Mouse (Mus musculus): ENCODE measurements around the gene Kcng3.

The Kcng3 gene

GRCm38 (mm10) chr17:83554997-83555396 lies 76.7 kb downstream of the Kcng3 start:
- DNase-seq (ENCODE audit: low spot score): no peak

DNA sequence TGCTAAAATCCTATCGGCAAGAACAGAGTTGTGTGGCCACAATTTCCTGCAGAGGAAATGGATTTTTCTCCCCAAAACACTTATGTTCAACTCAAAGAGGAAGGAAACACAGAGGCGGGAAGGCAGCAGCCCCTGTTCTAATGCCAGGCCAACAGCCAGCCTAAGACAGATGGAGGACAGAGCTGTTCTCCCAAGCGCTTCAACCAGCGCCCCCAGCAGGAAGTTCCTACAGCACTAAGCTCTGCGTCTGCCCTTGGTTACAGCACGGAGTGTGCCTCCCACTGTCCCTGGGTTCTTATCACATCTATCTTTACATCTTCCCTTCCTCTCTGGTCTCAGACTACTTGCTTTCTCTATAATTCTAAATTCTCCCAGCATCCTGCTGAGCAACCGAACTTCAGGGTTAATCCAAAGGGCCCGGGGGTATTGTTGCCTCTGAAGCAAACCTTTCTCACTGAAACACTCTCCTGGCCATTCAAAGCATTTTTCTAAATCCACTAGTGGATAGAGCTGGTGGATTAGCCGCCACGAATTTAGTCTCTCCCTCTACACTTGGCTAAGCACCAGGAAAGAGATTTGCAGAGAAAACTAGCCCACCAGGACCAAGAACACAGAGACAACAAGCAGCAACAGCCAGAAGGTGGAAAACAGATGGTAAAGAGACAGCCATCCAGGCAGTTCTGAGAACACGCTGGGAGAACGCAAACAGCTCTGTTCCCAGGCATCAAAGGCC lies 83.0 kb downstream of the Kcng3 start:
- DNase-seq (ENCODE audit: low spot score): no peak

GRCm38 (mm10) chr17:83547145-83547544 lies 84.5 kb downstream of the Kcng3 start:
- DNase-seq (ENCODE audit: low spot score): no peak

DNA sequence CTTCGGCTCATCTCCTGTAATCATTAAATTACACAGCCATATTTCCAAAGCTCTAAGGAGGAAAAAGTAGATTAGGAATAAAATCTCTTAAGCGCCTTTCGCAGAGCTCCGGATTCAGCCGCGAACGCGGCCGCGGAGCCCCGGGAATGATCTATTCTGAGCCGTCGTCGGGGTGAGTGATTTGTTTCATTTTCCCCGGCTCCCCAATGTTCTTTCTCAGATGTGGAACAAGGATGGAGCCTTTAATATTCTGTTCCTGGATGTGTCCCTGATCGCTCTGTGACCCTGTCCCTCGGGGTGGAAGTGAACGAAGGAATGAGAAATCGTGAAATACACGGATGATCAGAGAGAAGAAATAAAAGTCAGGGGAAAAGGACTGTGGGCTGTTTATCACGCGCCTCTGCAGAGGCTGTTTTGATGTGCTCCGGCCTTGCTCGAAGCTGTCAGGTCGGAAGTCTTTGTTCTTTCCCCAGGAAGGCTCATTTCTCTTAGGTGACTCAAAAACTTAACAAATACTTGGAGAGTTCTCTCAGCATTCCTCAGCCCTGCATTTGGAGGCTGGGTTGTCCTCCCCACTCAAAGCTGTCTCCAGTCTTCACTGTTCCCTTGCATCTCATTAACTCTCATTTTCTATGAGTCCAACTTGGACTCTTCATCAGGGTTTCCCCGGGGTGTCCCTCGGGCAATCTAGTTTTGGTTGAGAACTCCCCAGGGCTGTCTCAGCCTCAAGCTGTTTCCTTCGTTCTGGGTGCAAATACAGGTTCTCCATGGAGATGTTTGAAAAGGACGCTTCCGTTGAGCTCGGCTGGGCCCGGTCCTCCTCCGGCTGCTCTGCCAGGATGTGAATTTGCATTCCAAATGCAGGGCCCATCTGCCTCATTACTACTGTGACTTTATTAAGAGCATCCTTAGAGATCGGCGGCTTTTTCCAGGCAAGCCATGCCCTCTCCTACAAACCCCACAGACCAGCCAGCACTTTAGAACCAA lies 85.6 kb downstream of the Kcng3 start:
- DNase-seq (ENCODE audit: low spot score): no peak

GRCm38 (mm10) chr17:83545259-83545658 lies 86.4 kb downstream of the Kcng3 start:
- DNase-seq (ENCODE audit: low spot score): no peak

DNA sequence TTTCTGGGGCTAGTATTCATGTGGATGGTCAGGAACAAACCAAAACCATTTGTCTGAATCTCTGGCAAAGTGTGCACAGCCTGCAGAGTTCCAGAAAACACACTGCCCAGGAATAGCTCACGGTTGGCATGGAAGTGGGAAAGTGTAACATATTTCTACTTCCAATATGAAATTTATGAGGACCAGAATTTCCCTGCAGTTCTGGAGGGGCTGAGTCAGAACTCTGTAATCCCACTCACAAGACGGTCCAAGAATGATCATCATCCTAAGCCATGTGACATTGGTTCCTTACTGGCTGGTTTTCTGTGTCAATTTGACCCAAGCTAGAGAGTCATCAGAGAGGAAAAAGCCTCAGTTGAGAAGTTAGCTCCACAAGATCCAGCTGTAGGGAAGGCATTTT lies 89.3 kb downstream of the Kcng3 start:
- no peak for DNase-seq (ENCODE audit: low spot score)

- no peak for DNase-seq (ENCODE audit: low spot score)
Measured at GRCm38 (mm10) chr17:83539262-83540037, 92.2 kb downstream of the Kcng3 start.

- DNase-seq (ENCODE audit: low spot score): no peak
Measured at GRCm38 (mm10) chr17:83538694-83539093, 93.0 kb downstream of the Kcng3 start.

DNA sequence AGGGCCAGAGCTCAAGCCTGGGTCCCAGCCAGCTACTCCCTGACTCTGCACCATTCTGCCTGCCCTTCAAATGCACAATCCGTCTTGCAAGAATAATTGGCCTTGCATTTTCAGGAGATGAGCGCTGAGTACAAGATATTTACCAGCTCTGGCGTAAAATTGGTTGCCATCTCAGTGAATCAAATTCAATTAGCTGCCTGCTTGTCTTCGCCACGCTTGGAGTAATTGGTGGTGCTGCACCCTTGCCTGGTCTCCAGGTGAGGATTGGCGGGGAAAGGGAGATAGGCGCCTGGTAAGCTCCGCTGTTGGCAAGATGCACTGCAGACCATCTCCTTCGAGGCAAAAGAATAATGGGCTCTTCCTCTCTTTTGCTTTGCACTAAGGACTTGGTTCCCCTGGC lies 93.6 kb downstream of the Kcng3 start:
- no peak for DNase-seq (ENCODE audit: low spot score)

Measured in ovary, postnatal 14 days (tissue).